Mouse (Mus musculus) c-Kit-negative CD71-positive TER-119-positive erythroid progenitor cells, embryonic 14.5 days (primary cell): ENCODE measurements around the gene Epha1.

ENCODE experiments used
- DNase-seq: peaks from one replicate; pipeline ENCODE4 v3.0.0-alpha.2; 2013; ENCODE audit warnings: low read depth, low spot score

Epha1 gene

GRCm38 (mm10) chr6:42324482-42325267 is 48.4 kb downstream of the Epha1 start, which contains the start of gene Fam131b:
Gene Fam131b (minus strand): TSS chr6:42324643.
- no peak for DNase-seq

- no peak for DNase-seq
Measured at GRCm38 (mm10) chr6:42324067-42324481, 49.0 kb downstream of the Epha1 start.

DNA sequence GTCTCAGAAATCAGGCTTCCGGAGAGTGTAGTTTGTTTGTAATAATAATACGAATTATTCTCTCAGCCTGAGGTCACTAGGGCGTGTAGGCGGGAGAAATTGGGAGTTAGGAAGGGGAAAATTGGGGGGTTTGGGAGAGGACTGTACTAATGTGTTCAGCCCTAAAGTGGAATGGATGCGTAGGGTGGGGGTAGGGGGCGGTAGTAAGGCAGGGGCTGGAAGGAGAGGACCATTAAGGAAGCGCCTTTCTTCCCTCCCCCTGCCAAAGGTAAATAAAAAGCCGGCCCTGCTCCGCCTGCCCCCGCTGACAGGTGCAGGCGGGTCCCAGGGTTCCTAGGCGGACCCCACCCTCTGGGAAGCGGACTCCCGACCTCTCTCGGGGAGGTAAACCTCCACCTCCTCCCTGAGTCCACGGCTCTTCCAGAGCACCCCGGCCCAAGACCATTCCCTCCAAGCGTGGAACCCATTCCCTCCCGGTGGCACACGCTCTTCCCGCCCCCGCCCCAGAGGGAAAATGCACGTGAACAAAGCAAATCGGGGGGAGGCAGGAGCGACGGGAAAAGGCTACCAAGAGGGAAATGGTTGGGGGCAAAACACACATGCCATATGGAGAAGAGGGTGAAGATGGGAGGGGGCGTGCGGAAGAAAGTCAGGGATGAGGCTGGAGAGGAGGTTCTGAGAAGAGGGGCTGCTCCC is 49.5 kb downstream of the Epha1 start:
- DNase-seq, result no peak

- DNase-seq, result no peak
Measured at GRCm38 (mm10) chr6:42318293-42318692, 54.8 kb downstream of the Epha1 start.

GRCm38 (mm10) chr6:42310427-42311053 is 62.5 kb downstream of the Epha1 start:
- no peak for DNase-seq

- DNase-seq, result no peak
Measured at GRCm38 (mm10) chr6:42309816-42310378, 63.2 kb downstream of the Epha1 start.
